Mouse (Mus musculus) T-cell, adult 2 months (primary cell): ENCODE data around the gene Nav2.
A peak's percentile ranks its signal among the peaks of the same experiment; 100 is the strongest.

ENCODE experiments used
- DNase-seq: peaks from one replicate; pipeline ENCODE4 v3.0.0; 2022; ENCODE audit warnings: low spot score

Gene Nav2

GRCm38 (mm10) chr7:49487347-49487746, 578.8 kb downstream of the Nav2 start:
- no peak for DNase-seq

GRCm38 (mm10) chr7:49488493-49489087, 580.1 kb downstream of the Nav2 start:
- no peak for DNase-seq

GRCm38 (mm10) chr7:49490814-49491213, 582.3 kb downstream of the Nav2 start:
- DNase-seq = no peak

GRCm38 (mm10) chr7:49492622-49493021, 584.1 kb downstream of the Nav2 start:
- no peak for DNase-seq

GRCm38 (mm10) chr7:49493210-49493609, 584.7 kb downstream of the Nav2 start:
- DNase-seq = peak; percentile 17

GRCm38 (mm10) chr7:49494654-49495053, 586.1 kb downstream of the Nav2 start:
- DNase-seq = no peak

GRCm38 (mm10) chr7:49496111-49496510, 587.6 kb downstream of the Nav2 start:
- no peak for DNase-seq

- DNase-seq = no peak
Observed at GRCm38 (mm10) chr7:49496766-49497425, 588.4 kb downstream of the Nav2 start.

- no peak for DNase-seq
Observed at GRCm38 (mm10) chr7:49497426-49497892, 588.9 kb downstream of the Nav2 start.

GRCm38 (mm10) chr7:49499598-49499997, 591.1 kb downstream of the Nav2 start:
- no peak for DNase-seq

GRCm38 (mm10) chr7:49500916-49501315, 592.4 kb downstream of the Nav2 start:
- no peak for DNase-seq

- DNase-seq = no peak
Observed at GRCm38 (mm10) chr7:49503419-49503818, 594.9 kb downstream of the Nav2 start.

GRCm38 (mm10) chr7:49503881-49504280, 595.4 kb downstream of the Nav2 start:
- DNase-seq = no peak

GRCm38 (mm10) chr7:49504297-49504696, 595.8 kb downstream of the Nav2 start:
- DNase-seq = no peak

- no peak for DNase-seq
Observed at GRCm38 (mm10) chr7:49505024-49505423, 596.5 kb downstream of the Nav2 start.

GRCm38 (mm10) chr7:49506085-49506820, 597.7 kb downstream of the Nav2 start:
- no peak for DNase-seq

- DNase-seq = no peak
Observed at GRCm38 (mm10) chr7:49507943-49508506, 599.5 kb downstream of the Nav2 start.

- DNase-seq = no peak
Observed at GRCm38 (mm10) chr7:49511820-49512453, 603.4 kb downstream of the Nav2 start.

- no peak for DNase-seq
Observed at GRCm38 (mm10) chr7:49513763-49514437, 605.4 kb downstream of the Nav2 start.

GRCm38 (mm10) chr7:49515012-49515411, 606.5 kb downstream of the Nav2 start:
- DNase-seq = no peak

GRCm38 (mm10) chr7:49520504-49520903, 612.0 kb downstream of the Nav2 start:
- no peak for DNase-seq

- DNase-seq = no peak
Observed at GRCm38 (mm10) chr7:49521349-49521748, 612.8 kb downstream of the Nav2 start.
